Mouse (Mus musculus): ENCODE results near the gene Ppp1cc.

- no peak for TF ChIP-seq POLR2A (IDR thresholded peaks at IDR 0.05; ENCODE audit: low read depth, low read length)
- TF ChIP-seq CTCF (IDR thresholded peaks at IDR 0.05; ENCODE audit: extremely low read depth, insufficient read depth, insufficient read length, insufficient replicate concordance), result no peak
Observed at GRCm38 (mm10) chr5:122113450-122113849, 44.6 kb upstream of the Ppp1cc start.
